Mouse (Mus musculus) embryonic fibroblast, embryonic 13.5 days (primary cell): ENCODE results near the gene F12. TPM values are rescaled to one million over a fixed set of nuclear protein-coding genes. Genes with fewer than 3 reads are reported as not detected.
A peak's percentile ranks its signal among the peaks of the same experiment; 100 is the strongest.

Source experiments
- H3K27ac ChIP-seq: 2 replicates; pipeline ENCODE4 v1.5.1; 2012; ENCODE audit warnings: low read length, control low read depth, inconsistent platforms; ENCODE audit not compliant: insufficient read depth
- H3K4me1 ChIP-seq: 2 replicates; pipeline ENCODE4 v1.6.1; 2011; ENCODE audit warnings: low read length; ENCODE audit not compliant: control insufficient read depth, insufficient read depth
- H3K4me3 ChIP-seq: 2 replicates; pipeline ENCODE4 v1.5.1; 2011; ENCODE audit warnings: mild to moderate bottlenecking, control low read depth, low read length; ENCODE audit not compliant: insufficient read depth
- CTCF ChIP-seq: IDR thresholded peaks from 2 replicates; pipeline ENCODE4 v1.5.1; 2011; ENCODE audit warnings: mild to moderate bottlenecking, control low read depth, low read length, moderate library complexity, borderline replicate concordance; ENCODE audit not compliant: insufficient read depth
- POLR2A ChIP-seq: IDR thresholded peaks from 2 replicates; pipeline ENCODE4 v1.6.1; 2011; ENCODE audit warnings: low read depth, mild to moderate bottlenecking, control low read depth, low read length, moderate library complexity
- polyA plus RNA-seq: library from polyadenylated mRNA; stranded (reverse); fragments of >200 nt; gene quantifications from 2 replicates; pipeline ENCODE4 v1.2.4, GENCODE M21; 2011; ENCODE audit warnings: low read depth; ENCODE audit not compliant: missing spikeins, insufficient read length

Gene F12
- polyA plus RNA-seq, 1 experiment, result not detected

- H3K4me1 ChIP-seq, result peaks cover 5% of the 10 kb centered on the region; the same call in 1 of the 2 replicates
- TF ChIP-seq POLR2A, result no peak
- no peak overlapping the region for H3K4me3 ChIP-seq
- no peak overlapping the region for H3K27ac ChIP-seq
These were observed 24.7 kb upstream of the F12 start for GRCm38 (mm10) chr13:55451296-55451695.

- Histone ChIP-seq H3K4me1 (peaks cover 5% of the 10 kb centered on the region; the same call in 1 of the 2 replicates), H3K27ac (no peak overlapping the region), H3K4me3 (no peak overlapping the region)
- no peak for TF ChIP-seq POLR2A
- no peak for TF ChIP-seq CTCF
These were observed 24.0 kb upstream of the F12 start for GRCm38 (mm10) chr13:55450511-55450980.

DNA sequence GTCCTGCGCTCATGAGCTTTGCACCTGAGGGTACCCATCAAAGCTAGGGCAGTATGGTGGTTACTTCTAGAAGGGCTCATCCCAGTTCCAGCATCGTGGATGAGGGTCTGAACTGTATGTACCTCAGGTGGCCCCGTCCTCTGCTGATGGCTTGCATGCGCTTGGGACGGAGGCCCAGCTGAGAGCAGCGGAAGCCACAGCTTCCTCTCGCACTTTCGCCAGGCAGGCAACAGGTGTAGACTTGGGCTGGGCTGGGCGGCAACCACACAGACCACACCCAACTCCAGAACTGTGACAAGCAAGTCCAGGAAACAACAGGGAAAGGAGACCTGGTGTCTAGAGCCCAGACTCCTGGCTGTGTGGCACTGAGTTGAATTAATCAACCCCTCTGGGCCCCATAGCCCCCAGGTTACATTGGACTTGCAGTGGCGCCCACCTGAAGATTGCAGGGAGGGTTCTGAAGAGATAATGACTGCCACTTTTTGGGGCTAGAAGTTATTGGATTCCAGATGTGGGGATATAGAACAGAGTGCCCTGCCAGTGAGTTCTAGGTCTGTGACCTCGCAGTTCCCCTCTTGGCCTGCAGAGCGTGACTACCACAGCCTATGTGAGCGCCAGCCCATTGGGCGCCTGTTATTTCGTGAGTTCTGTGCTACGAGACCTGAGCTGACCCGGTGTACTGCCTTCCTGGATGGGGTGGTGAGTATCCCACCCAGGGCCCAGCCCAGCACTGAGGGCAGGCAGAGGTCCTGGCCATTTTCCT, 23.3 kb upstream of the F12 start:
- no peak overlapping the region for H3K27ac ChIP-seq
- TF ChIP-seq POLR2A (no peak), CTCF (no peak)
- H3K4me3 ChIP-seq, result no peak overlapping the region
- peaks cover 5% of the 10 kb centered on the region; the same call in 1 of the 2 replicates for H3K4me1 ChIP-seq

DNA sequence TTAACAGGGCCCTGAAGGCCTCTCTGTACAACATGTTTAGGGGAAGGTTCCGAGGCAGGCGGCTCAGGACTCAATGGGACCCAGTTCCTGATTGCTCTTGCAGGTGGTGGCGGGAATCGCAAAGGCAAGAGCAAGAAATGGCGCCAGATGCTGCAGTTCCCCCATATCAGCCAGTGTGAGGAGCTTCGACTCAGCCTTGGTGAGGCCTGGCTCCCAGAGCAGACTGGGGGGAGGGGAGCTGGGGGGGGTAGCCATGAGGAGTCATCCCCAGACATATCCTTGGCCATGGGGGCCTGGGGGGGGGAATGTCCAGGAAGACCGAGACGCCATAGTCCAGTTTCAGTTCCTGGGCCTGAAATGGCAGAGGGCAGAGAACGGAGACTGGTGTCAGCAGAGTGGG, 22.6 kb upstream of the F12 start:
- peaks cover 5% of the 10 kb centered on the region; the same call in 1 of the 2 replicates for H3K4me1 ChIP-seq
- no peak overlapping the region for H3K4me3 ChIP-seq
- H3K27ac ChIP-seq, result no peak overlapping the region
- TF ChIP-seq CTCF (no peak), POLR2A (no peak)

DNA sequence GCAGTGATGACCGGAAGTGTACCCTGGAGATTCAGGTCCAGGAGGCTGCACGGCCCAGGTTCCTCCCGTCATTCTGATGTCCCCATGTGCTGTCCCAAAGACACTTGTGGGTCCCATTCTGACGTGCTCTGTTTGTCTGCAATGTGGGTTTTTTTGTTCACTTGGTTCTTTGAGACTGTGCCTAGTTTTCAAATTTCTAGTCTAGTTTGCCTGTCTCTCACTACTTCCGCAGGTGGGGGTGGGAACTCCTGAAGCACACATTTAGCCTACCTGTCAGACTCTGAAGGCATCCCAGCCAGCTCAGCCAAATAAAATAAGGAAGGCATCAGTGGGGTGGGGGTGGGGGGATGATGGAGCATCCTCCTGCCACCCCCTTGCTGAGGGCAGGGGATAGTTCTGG, 21.5 kb upstream of the F12 start:
- TF ChIP-seq POLR2A, result no peak
- no peak for TF ChIP-seq CTCF
- Histone ChIP-seq H3K4me3 (no peak overlapping the region), H3K27ac (no peak overlapping the region), H3K4me1 (peaks cover 8% of the 10 kb centered on the region; the same call in 1 of the 2 replicates)

DNA sequence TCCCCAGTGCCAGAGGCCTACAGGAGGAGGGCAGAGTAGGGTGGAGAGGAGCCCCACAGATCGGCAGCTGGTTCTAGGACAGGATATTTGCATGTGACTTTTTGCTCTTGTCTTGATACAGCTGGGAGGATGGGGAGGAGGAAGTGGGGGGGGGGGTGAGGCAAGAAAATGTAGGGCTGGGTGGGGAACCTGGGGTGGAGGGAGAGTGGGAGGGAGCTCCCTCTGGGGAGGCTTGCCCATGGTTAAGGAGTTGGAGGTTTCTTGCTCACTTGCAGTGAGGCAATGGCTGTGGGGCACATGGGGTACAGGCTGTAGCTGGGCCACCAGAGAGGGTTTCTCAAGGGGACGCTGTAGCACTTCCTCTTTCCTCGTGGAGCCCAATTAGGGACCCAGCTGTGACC, 20.9 kb upstream of the F12 start:
- Histone ChIP-seq H3K4me3 (no peak overlapping the region), H3K27ac (no peak overlapping the region), H3K4me1 (peaks cover 8% of the 10 kb centered on the region; the same call in 1 of the 2 replicates)
- TF ChIP-seq POLR2A, result no peak
- TF ChIP-seq CTCF, result no peak

- Histone ChIP-seq H3K4me1 (peaks cover 8% of the 10 kb centered on the region; the same call in 1 of the 2 replicates), H3K4me3 (peak overlapping the region; percentile 64), H3K27ac (no peak overlapping the region)
- no peak for TF ChIP-seq POLR2A
- TF ChIP-seq CTCF, result no peak
These were observed 20.0 kb upstream of the F12 start for GRCm38 (mm10) chr13:55446483-55447105.

GRCm38 (mm10) chr13:55445361-55446091, 18.9 kb upstream of the F12 start:
- no peak; the same call in 1 of the 2 replicates for TF ChIP-seq POLR2A
- TF ChIP-seq CTCF, result no peak
- H3K4me3 ChIP-seq, result peak overlapping the region; percentile 64
- H3K4me1 ChIP-seq, result peaks cover 8% of the 10 kb centered on the region; the same call in 1 of the 2 replicates
- peak overlapping the region; percentile 88 for H3K27ac ChIP-seq

- Histone ChIP-seq H3K4me1 (peaks cover 8% of the 10 kb centered on the region; the same call in 1 of the 2 replicates), H3K4me3 (peak within 1 kb of the TSS; percentile 64)
- TF ChIP-seq CTCF (no peak), POLR2A (no peak)
These were observed 18.3 kb upstream of the F12 start, which contains the start of gene Grk6 for GRCm38 (mm10) chr13:55444937-55445315. Grk6 (plus strand) TSS chr13:55445072.

More at GRCm38 (mm10) chr13:55444937-55445315, 18.3 kb upstream of the F12 start, which contains the start of gene Grk6:
- H3K27ac ChIP-seq, result peak within 1 kb of the TSS; percentile 97
